Mouse (Mus musculus): Measurements from ENCODE around the gene Hist1h2bc. TPM values are rescaled to one million over a fixed set of nuclear protein-coding genes. Genes with fewer than 3 reads are reported as not detected.

Hist1h2bc gene
- polyA plus RNA-seq, 1 experiment = 32.0 TPM

- no peak for DNase-seq (ENCODE audit: low read depth)
- TF ChIP-seq CTCF (IDR thresholded peaks at IDR 0.05; ENCODE audit: borderline replicate concordance, extremely low read depth, insufficient read depth, insufficient read length) = no peak
- TF ChIP-seq POLR2A (IDR thresholded peaks at IDR 0.05; ENCODE audit: borderline replicate concordance, extremely low read depth, insufficient read depth, insufficient read length, poor library complexity, severe bottlenecking) = no peak
Measured at GRCm38 (mm10) chr13:23688956-23689355, 5.0 kb downstream of the Hist1h2bc start.

DNA sequence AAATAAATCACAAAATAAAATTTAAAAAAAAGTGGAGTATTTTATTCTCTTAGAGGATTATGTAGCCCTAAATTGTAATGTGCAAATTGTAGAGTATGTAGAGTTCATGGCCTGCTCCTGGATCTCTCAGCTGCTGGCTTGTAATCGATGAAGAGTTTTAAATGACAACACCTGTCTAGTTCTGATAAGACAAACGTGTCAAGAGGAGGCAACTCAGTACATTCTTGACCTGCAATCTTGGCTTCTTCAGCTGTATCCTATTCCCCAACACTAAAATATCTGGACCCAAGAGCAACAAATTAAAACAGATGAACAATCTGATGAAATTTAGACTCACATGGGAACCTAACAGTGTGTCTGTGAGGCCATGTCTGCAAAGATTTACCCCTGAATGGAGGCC, 5.5 kb downstream of the Hist1h2bc start:
- TF ChIP-seq CTCF (IDR thresholded peaks at IDR 0.05; ENCODE audit: borderline replicate concordance, extremely low read depth, insufficient read depth, insufficient read length) = no peak
- no peak for TF ChIP-seq POLR2A (IDR thresholded peaks at IDR 0.05; ENCODE audit: borderline replicate concordance, extremely low read depth, insufficient read depth, insufficient read length, poor library complexity, severe bottlenecking)
- DNase-seq (ENCODE audit: low read depth) = no peak

GRCm38 (mm10) chr13:23693856-23694440, 9.9 kb downstream of the Hist1h2bc start:
- DNase-seq (ENCODE audit: low read depth) = no peak
- no peak for TF ChIP-seq POLR2A (IDR thresholded peaks at IDR 0.05; ENCODE audit: borderline replicate concordance, extremely low read depth, insufficient read depth, insufficient read length, poor library complexity, severe bottlenecking)
- no peak for TF ChIP-seq CTCF (IDR thresholded peaks at IDR 0.05; ENCODE audit: borderline replicate concordance, extremely low read depth, insufficient read depth, insufficient read length)

- no peak for DNase-seq (ENCODE audit: low read depth)
- TF ChIP-seq POLR2A (IDR thresholded peaks at IDR 0.05; ENCODE audit: borderline replicate concordance, extremely low read depth, insufficient read depth, insufficient read length, poor library complexity, severe bottlenecking) (no peak), CTCF (IDR thresholded peaks at IDR 0.05; ENCODE audit: borderline replicate concordance, extremely low read depth, insufficient read depth, insufficient read length) (no peak)
Measured at GRCm38 (mm10) chr13:23694956-23695355, 11.0 kb downstream of the Hist1h2bc start.

DNA sequence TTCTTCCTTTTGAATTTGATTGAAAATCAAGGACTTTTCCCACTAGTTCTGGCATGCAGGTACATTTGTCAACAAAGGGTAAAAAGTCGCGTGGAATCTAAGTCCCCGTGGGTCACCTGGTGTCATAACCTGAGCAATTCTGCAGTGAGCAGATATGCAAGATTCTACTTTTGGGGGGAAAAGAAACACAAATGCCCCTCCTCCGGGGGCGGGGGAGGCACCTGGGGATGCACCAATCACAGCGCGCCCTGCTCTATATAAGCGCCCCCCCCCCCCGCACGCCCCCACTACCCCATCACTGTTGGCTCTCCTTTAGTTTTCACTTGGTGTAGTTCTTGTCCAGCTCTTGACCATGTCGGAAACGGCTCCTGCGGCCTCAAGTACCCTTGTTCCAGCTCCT, 11.5 kb downstream of the Hist1h2bc start, which contains the start of gene Hist1h1t:
Gene Hist1h1t (plus strand): TSS at position 301 of the 400 bp plus-strand sequence.
- TF ChIP-seq POLR2A (IDR thresholded peaks at IDR 0.05; ENCODE audit: borderline replicate concordance, extremely low read depth, insufficient read depth, insufficient read length, poor library complexity, severe bottlenecking) (no peak), CTCF (IDR thresholded peaks at IDR 0.05; ENCODE audit: borderline replicate concordance, extremely low read depth, insufficient read depth, insufficient read length) (no peak)
- no peak for DNase-seq (ENCODE audit: low read depth)

GRCm38 (mm10) chr13:23696061-23696474, 12.1 kb downstream of the Hist1h2bc start:
- no peak for DNase-seq (ENCODE audit: low read depth)
- TF ChIP-seq POLR2A (IDR thresholded peaks at IDR 0.05; ENCODE audit: borderline replicate concordance, extremely low read depth, insufficient read depth, insufficient read length, poor library complexity, severe bottlenecking) (no peak), CTCF (IDR thresholded peaks at IDR 0.05; ENCODE audit: borderline replicate concordance, extremely low read depth, insufficient read depth, insufficient read length) (no peak)

- peak; percentile 71 for TF ChIP-seq CTCF (IDR thresholded peaks at IDR 0.05; ENCODE audit: borderline replicate concordance, extremely low read depth, insufficient read depth, insufficient read length)
- TF ChIP-seq POLR2A (IDR thresholded peaks at IDR 0.05; ENCODE audit: borderline replicate concordance, extremely low read depth, insufficient read depth, insufficient read length, poor library complexity, severe bottlenecking) = no peak
- peak; percentile 87 for DNase-seq (ENCODE audit: low read depth)
Measured at GRCm38 (mm10) chr13:23697491-23698299, 13.7 kb downstream of the Hist1h2bc start.

DNA sequence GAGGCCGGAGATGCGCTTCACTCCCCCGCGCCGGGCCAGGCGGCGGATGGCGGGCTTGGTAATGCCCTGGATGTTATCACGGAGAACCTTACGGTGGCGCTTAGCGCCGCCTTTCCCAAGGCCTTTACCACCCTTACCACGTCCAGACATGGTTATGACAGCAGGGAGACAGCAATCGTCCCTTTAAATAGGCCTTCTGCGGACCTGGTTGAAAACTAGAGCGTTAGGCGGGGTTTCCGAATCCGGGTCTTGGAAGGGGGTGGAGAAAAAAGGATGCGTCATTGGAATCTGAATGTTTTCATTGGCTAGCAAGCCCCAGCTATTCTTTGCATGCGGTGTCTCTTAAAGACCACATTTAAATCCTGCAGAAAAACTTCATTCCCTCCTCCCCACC, 14.3 kb downstream of the Hist1h2bc start, which contains the start of gene Hist1h4c:
Gene Hist1h4c (minus strand): TSS at position 155 of the 394 bp plus-strand sequence.
- peak; percentile 99 for DNase-seq (ENCODE audit: low read depth)
- TF ChIP-seq CTCF (IDR thresholded peaks at IDR 0.05; ENCODE audit: borderline replicate concordance, extremely low read depth, insufficient read depth, insufficient read length) (no peak), POLR2A (IDR thresholded peaks at IDR 0.05; ENCODE audit: borderline replicate concordance, extremely low read depth, insufficient read depth, insufficient read length, poor library complexity, severe bottlenecking) (peak; percentile 87; the same call in 1 of the 2 replicates)

DNA sequence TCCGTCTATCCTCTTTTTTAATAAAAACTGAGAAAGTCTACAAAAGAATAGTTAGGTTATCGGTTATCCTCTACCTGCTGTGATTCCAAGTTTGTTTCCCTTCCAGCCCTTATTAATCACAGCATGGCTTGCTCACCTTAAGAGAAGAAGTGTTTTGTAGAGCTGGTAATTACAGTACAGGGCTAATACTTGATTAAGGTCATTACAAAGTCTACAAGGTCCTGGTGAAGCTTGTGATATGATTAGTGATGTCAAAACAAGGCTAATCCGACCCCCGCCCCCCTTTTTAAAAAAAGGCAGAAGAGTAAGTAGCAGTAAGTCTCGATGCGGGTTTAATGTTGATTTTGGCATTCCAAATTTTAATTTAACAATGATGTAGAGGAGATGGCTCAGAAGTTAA, 15.0 kb downstream of the Hist1h2bc start:
- TF ChIP-seq CTCF (IDR thresholded peaks at IDR 0.05; ENCODE audit: borderline replicate concordance, extremely low read depth, insufficient read depth, insufficient read length) (no peak), POLR2A (IDR thresholded peaks at IDR 0.05; ENCODE audit: borderline replicate concordance, extremely low read depth, insufficient read depth, insufficient read length, poor library complexity, severe bottlenecking) (no peak)
- no peak for DNase-seq (ENCODE audit: low read depth)

- TF ChIP-seq POLR2A (IDR thresholded peaks at IDR 0.05; ENCODE audit: borderline replicate concordance, extremely low read depth, insufficient read depth, insufficient read length, poor library complexity, severe bottlenecking) (no peak), CTCF (IDR thresholded peaks at IDR 0.05; ENCODE audit: borderline replicate concordance, extremely low read depth, insufficient read depth, insufficient read length) (no peak)
- DNase-seq (ENCODE audit: low read depth) = no peak
Measured at GRCm38 (mm10) chr13:23699767-23700166, 15.8 kb downstream of the Hist1h2bc start.

GRCm38 (mm10) chr13:23700786-23701520, 17.0 kb downstream of the Hist1h2bc start:
- TF ChIP-seq POLR2A (IDR thresholded peaks at IDR 0.05; ENCODE audit: borderline replicate concordance, extremely low read depth, insufficient read depth, insufficient read length, poor library complexity, severe bottlenecking) (no peak), CTCF (IDR thresholded peaks at IDR 0.05; ENCODE audit: borderline replicate concordance, extremely low read depth, insufficient read depth, insufficient read length) (peak; percentile 76; the same call in 1 of the 2 replicates)

More at GRCm38 (mm10) chr13:23700786-23701520, 17.0 kb downstream of the Hist1h2bc start:
- peak; percentile 82 for DNase-seq (ENCODE audit: low read depth)

All from brain, embryonic 14.5 days (tissue).